Mouse (Mus musculus) limb, embryonic 14.5 days (tissue): ENCODE measurements around the gene Mrm1. TPM values are rescaled to one million over a fixed set of nuclear protein-coding genes. Genes with fewer than 3 reads are reported as not detected.
A peak's percentile ranks its signal among the peaks of the same experiment; 100 is the strongest.

Source experiments
- ATAC-seq: fragments of 200-750 bp; cut with Nextera tagmentation; 2 replicates; pipeline ENCODE4 v1.8.0; 2017; ENCODE audit warnings: low read depth, moderate number of reproducible peaks, moderate TSS enrichment; ENCODE audit not compliant: low FRiP score
- DNase-seq: peaks from one replicate; pipeline ENCODE4 v3.0.0-alpha.2; 2015; ENCODE audit warnings: low spot score
- H3K27ac ChIP-seq: fragments of 300-500 bp; sonication (generic); replicated peaks from 2 replicates; pipeline ENCODE4 v1.5.1; 2014; ENCODE audit warnings: low read depth, mild to moderate bottlenecking, low read length, moderate library complexity, mixed read lengths
- H3K27me3 ChIP-seq: fragments of 300-500 bp; sonication (generic); 2 replicates; pipeline ENCODE4 v1.6.1; 2014; ENCODE audit warnings: low read length, mixed read lengths; ENCODE audit not compliant: control insufficient read depth, insufficient read depth
- H3K36me3 ChIP-seq: fragments of 300-500 bp; sonication (generic); 2 replicates; pipeline ENCODE4 v1.6.1; 2014; ENCODE audit warnings: mild to moderate bottlenecking, low read length, moderate library complexity, mixed read lengths; ENCODE audit not compliant: control insufficient read depth, insufficient read depth
- H3K4me1 ChIP-seq: fragments of 300-500 bp; sonication (generic); 2 replicates; pipeline ENCODE4 v1.6.1; 2014; ENCODE audit warnings: antibody characterized with exemption, low read length, mixed read lengths; ENCODE audit not compliant: control insufficient read depth, insufficient read depth
- H3K4me2 ChIP-seq: fragments of 300-500 bp; sonication (generic); replicated peaks from 2 replicates; pipeline ENCODE4 v1.6.1; 2014; ENCODE audit warnings: low read depth, mild to moderate bottlenecking, low read length, moderate library complexity; ENCODE audit not compliant: severe bottlenecking
- H3K4me3 ChIP-seq: fragments of 300-500 bp; sonication (generic); replicated peaks from 2 replicates; pipeline ENCODE4 v1.5.1; 2014; ENCODE audit warnings: low read length
- H3K9ac ChIP-seq: fragments of 300-500 bp; sonication (generic); 2 replicates; pipeline ENCODE4 v1.6.1; 2014; ENCODE audit warnings: mild to moderate bottlenecking, low read depth, low read length, moderate library complexity; ENCODE audit not compliant: severe bottlenecking
- H3K9me3 ChIP-seq: fragments of 300-500 bp; sonication (generic); 2 replicates; pipeline ENCODE4 v1.6.1; 2016; ENCODE audit warnings: low read length; ENCODE audit not compliant: control insufficient read depth
- POLR2A ChIP-seq: fragments of 200-500 bp; IDR thresholded peaks from 2 replicates; pipeline ENCODE4 v1.8.0; 2012; ENCODE audit warnings: inconsistent platforms, mild to moderate bottlenecking, moderate library complexity, borderline replicate concordance; ENCODE audit not compliant: insufficient read depth, insufficient read length; ENCODE audit errors: extremely low read depth
- WGBS: fragments of 180-500 bp; shearing (Covaris S2); extraction: QIAGEN DNeasy Blood & Tissue Kit; methylation state at CpG from one replicate; pipeline ENCODE4 v1.1.7; 2014; 5-methylcytosine and 5-hydroxymethylcytosine counted together
- polyA plus RNA-seq, 2 experiments: library from polyadenylated mRNA; depleted of rRNA in 1 of 2; stranded (reverse) in 1 of 2; unstranded in 1 of 2; fragments of >200 nt; fragmentation: Nextera tagmentation in 1 of 2; extraction: Ambion mirVana in 1 of 2; gene quantifications; 2 replicates each; pipeline versions ENCODE4 v1.2.1 to v1.2.3; 2012 to 2014

The Mrm1 gene
- polyA plus RNA-seq, 2 experiments, result 10.6 to 10.9 TPM

GRCm38 (mm10) chr11:84822487-84822886 is 3.2 kb upstream of the Mrm1 start:
- TF ChIP-seq POLR2A, result no peak
- no peak overlapping the region for H3K9ac ChIP-seq
- ATAC-seq, result no peak
- H3K9me3 ChIP-seq, result no peaks in the 10 kb centered on the region
- H3K36me3 ChIP-seq, result 0 out of 2 replicates have a peak, but pooled peaks cover 9% of the 10 kb centered on the region
- H3K4me1 ChIP-seq, result 0 out of 2 replicates have a peak, but pooled peaks cover 3% of the 10 kb centered on the region
- H3K4me3 ChIP-seq, result no peak overlapping the region
- 72% methylated on average over 5 of the region's 5 CpGs for WGBS
- no peak for DNase-seq
- H3K27ac ChIP-seq, result no peak overlapping the region
- no peak overlapping the region for H3K4me2 ChIP-seq
- no peaks in the 10 kb centered on the region for H3K27me3 ChIP-seq

GRCm38 (mm10) chr11:84821131-84821770 is 1.9 kb upstream of the Mrm1 start:
- WGBS, result 86% methylated on average over 9 of the region's 9 CpGs
- no peaks in the 10 kb centered on the region for H3K9me3 ChIP-seq

GRCm38 (mm10) chr11:84818085-84818960 is 992 bp downstream of the Mrm1 start:
- H3K36me3 ChIP-seq, result 0 out of 2 replicates have a peak, but pooled peaks cover 5% of the 10 kb centered on the region
- 0% methylated on average over 34 of the region's 39 CpGs for WGBS
- H3K4me2 ChIP-seq, result peak overlapping the region; percentile 90
- peak; percentile 90 for DNase-seq
- peak overlapping the region; percentile 69 for H3K4me3 ChIP-seq
- peak overlapping the region; percentile 55; the same call in 1 of the 2 replicates for H3K27ac ChIP-seq
- no peaks in the 10 kb centered on the region for H3K27me3 ChIP-seq
- H3K4me1 ChIP-seq, result 0 out of 2 replicates have a peak, but pooled peaks cover 3% of the 10 kb centered on the region
- peak; percentile 67 for ATAC-seq
- peak overlapping the region; percentile 66 for H3K9ac ChIP-seq
- no peak for TF ChIP-seq POLR2A
- H3K9me3 ChIP-seq, result no peaks in the 10 kb centered on the region

More at GRCm38 (mm10) chr11:84821131-84821770, 1.9 kb upstream of the Mrm1 start:
- H3K36me3 ChIP-seq, result 0 out of 2 replicates have a peak, but pooled peaks cover 9% of the 10 kb centered on the region
- TF ChIP-seq POLR2A, result no peak
- H3K4me1 ChIP-seq, result 0 out of 2 replicates have a peak, but pooled peaks cover 3% of the 10 kb centered on the region
- no peak overlapping the region for H3K4me3 ChIP-seq
- DNase-seq (no peak), ATAC-seq (no peak)
- H3K4me2 ChIP-seq, result no peak overlapping the region
- no peaks in the 10 kb centered on the region for H3K27me3 ChIP-seq
- H3K27ac ChIP-seq, result no peak overlapping the region
- no peak overlapping the region for H3K9ac ChIP-seq

- Histone ChIP-seq H3K9me3 (no peaks in the 10 kb centered on the region), H3K36me3 (peaks cover 5% of the 10 kb centered on the region; the same call in 1 of the 2 replicates), H3K27me3 (no peaks in the 10 kb centered on the region), H3K9ac (no peak overlapping the region), H3K4me3 (no peak overlapping the region), H3K4me2 (no peak overlapping the region), H3K4me1 (0 out of 2 replicates have a peak, but pooled peaks cover 3% of the 10 kb centered on the region), H3K27ac (no peak overlapping the region)
- TF ChIP-seq POLR2A, result no peak
- 82% methylated on average over 6 of the region's 6 CpGs for WGBS
- DNase-seq, result no peak
- no peak for ATAC-seq
These were observed 2.0 kb downstream of the Mrm1 start for GRCm38 (mm10) chr11:84817362-84817761.
